Mouse (Mus musculus): Measurements from ENCODE around the gene Lrrfip1.

DNA sequence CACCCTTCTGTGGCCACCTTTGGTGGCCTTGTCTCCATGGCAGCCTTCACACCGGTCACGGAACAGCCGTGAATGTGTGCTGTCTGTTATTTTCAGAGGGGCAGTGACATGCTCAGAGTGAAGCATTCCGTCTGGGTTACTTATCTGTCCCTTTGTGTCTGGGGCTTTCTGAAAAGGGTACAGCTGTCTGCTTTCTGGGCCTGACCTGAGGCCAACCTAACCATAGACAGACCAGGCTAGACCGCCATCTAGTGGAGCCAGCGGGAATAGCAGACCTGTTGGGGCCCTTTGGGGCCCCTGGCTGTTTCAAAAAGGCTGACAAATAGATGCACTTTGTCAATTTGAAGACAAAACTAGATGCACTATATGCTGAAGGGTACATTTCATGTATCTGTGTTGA, 100.3 kb downstream of the Lrrfip1 start:
- TF ChIP-seq CTCF (IDR thresholded peaks at IDR 0.05; ENCODE audit: borderline replicate concordance, extremely low read depth, insufficient read depth, insufficient read length) (peak; percentile 79), POLR2A (IDR thresholded peaks at IDR 0.05; ENCODE audit: borderline replicate concordance, extremely low read depth, insufficient read depth, insufficient read length, poor library complexity, severe bottlenecking) (no peak)

All from brain, embryonic 14.5 days (tissue).